8 mouse cellular contexts compared by ENCODE assay signal in the genomic region with DNA sequence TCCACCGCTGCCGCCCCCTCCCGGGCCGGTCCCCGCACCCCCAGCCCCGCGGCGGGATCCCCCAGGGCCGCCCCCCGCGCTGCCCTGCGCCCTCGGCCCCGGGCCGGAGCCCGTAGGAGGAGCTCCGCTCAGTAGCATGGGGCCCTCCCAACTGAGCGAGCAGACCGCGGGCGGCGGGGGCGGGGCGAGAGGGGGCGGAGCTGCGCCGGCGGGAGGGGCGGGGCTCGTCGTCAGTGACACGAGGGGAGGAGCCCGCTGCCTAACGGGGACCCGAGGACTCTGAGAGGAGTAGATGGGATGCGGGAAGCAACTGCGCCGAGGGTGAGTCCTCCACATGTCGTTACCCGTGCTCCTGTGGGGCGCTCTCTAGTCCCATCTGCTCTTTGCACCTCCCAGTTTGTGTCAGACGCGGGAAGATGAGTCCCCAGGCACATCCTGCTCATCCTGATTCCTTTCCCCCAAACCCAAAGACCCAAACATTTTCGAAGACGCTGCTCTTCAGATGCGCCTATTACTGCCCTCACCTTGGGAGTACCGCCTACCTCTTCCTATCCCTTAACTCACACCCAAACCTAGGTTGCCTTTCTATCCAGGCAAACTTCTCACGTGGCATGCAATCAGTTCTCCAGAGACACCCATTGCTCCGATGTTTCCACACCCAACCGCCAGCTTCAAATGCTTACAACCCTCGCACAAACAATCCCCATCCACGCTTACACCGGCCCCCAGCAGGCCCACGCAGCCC. TPM values are rescaled to one million over a fixed set of nuclear protein-coding genes. Genes with fewer than 3 reads are reported as not detected.
DNase-seq lines count a peak whose midpoint lies in the region; ATAC-seq and TF ChIP-seq lines count a peak whose summit lies in the region.

Gene Shf, minus strand, starts transcription at position 168 of the 745 bp plus-strand sequence.

- H3K9me3 ChIP-seq in heart, embryonic 13.5 days: no peaks in the 10 kb centered on the region
- no peaks in the 10 kb centered on the region for H3K9me3 ChIP-seq in liver, embryonic 11.5 days (ENCODE audit: control insufficient read depth, low read length)

- H3K4me2 ChIP-seq in heart, embryonic 13.5 days: peak within 1 kb of the TSS; percentile 87
- H3K4me2 ChIP-seq in liver, embryonic 11.5 days: peak within 1 kb of the TSS; percentile 98

- H3K4me1 ChIP-seq in brown adipose tissue, adult 24 weeks (ENCODE audit: control insufficient read depth, insufficient read depth, insufficient read length, low read length): peaks cover 5% of the 10 kb centered on the region
- H3K4me1 ChIP-seq in heart, embryonic 13.5 days: peaks cover 37% of the 10 kb centered on the region
- peaks cover 21% of the 10 kb centered on the region for H3K4me1 ChIP-seq in liver, embryonic 11.5 days (replicated peaks; ENCODE audit: control insufficient read depth, insufficient read depth, low read length)

- 2% methylated on average over 38 of the region's 54 CpGs for WGBS in heart, embryonic 13.5 days
- under 1% methylated on average over 48 of the region's 54 CpGs for WGBS in liver, embryonic 11.5 days

- H3K79me2 ChIP-seq in C2C12 (ENCODE audit: control insufficient read depth, insufficient read depth): peaks cover 45% of the 10 kb centered on the region

- ATAC-seq in heart, embryonic 13.5 days (ENCODE audit: extremely low read depth, insufficient number of reproducible peaks, low FRiP score, low TSS enrichment): peak; percentile 91
- ATAC-seq in liver, embryonic 11.5 days (replicated peaks; ENCODE audit: low FRiP score): peak; percentile 88

- peak; percentile 40 for DNase-seq in fibroblast of lung, adult 2 months (ENCODE audit: low read depth)
- DNase-seq in kidney, postnatal 10 days: peak; percentile 96
- peak; percentile 94 for DNase-seq in liver, embryonic 11.5 days (ENCODE audit: low spot score)
- DNase-seq in naive thymus-derived CD4-positive, alpha-beta T cell, adult 2 months (ENCODE audit: low read depth): peak; percentile 89
- DNase-seq in splenic B cell, adult 2 months (ENCODE audit: low read depth, low spot score): peak; percentile 91

- H3K79me3 ChIP-seq in C2C12 (ENCODE audit: low read depth): peaks cover 29% of the 10 kb centered on the region

- TF ChIP-seq CTCF in C2C12 (IDR thresholded peaks at IDR 0.05; ENCODE audit: control insufficient read depth, insufficient read depth, insufficient read length): no peak

- H3K4me3 ChIP-seq in C2C12 (ENCODE audit: insufficient read depth, poor library complexity, severe bottlenecking): peak within 1 kb of the TSS; percentile 74
- H3K4me3 ChIP-seq in brown adipose tissue, adult 24 weeks (ENCODE audit: insufficient read depth, low read depth, low read length): peak within 1 kb of the TSS; percentile 74
- peak within 1 kb of the TSS; percentile 82 for H3K4me3 ChIP-seq in heart, embryonic 13.5 days
- peak within 1 kb of the TSS; percentile 84 for H3K4me3 ChIP-seq in liver, embryonic 11.5 days (ENCODE audit: low read depth, low read length)

- peak within 1 kb of the TSS; percentile 92 for H3ac ChIP-seq in C2C12 (ENCODE audit: control insufficient read depth, insufficient read length, low read depth)

- H3K36me3 ChIP-seq in C2C12 (ENCODE audit: control insufficient read depth, insufficient read depth): peaks cover 11% of the 10 kb centered on the region
- no peaks in the 10 kb centered on the region; the same call in 1 of the 2 replicates for H3K36me3 ChIP-seq in heart, embryonic 13.5 days
- no peaks in the 10 kb centered on the region for H3K36me3 ChIP-seq in liver, embryonic 11.5 days (ENCODE audit: control insufficient read depth, insufficient read depth, low read length)
- no peaks in the 10 kb centered on the region for H3K36me3 ChIP-seq in splenic B cell, adult 2 months (ENCODE audit: control insufficient read depth, insufficient read depth, low read length, poor library complexity, severe bottlenecking)

- peak within 1 kb of the TSS; percentile 96 for H3K9ac ChIP-seq in heart, embryonic 13.5 days
- peak within 1 kb of the TSS; percentile 79 for H3K9ac ChIP-seq in liver, embryonic 11.5 days (ENCODE audit: low read depth, low read length)

- H3K27ac ChIP-seq in brown adipose tissue, adult 24 weeks (replicated peaks; ENCODE audit: low read depth, low read length): peak within 1 kb of the TSS; percentile 29; the same call in 1 of the 2 replicates
- H3K27ac ChIP-seq in heart, embryonic 13.5 days (replicated peaks): peak within 1 kb of the TSS; percentile 54; the same call in 1 of the 2 replicates
- peak within 1 kb of the TSS; percentile 74 for H3K27ac ChIP-seq in liver, embryonic 11.5 days (ENCODE audit: low read depth, low read length)

- no peaks in the 10 kb centered on the region for H3K27me3 ChIP-seq in C2C12 (ENCODE audit: control insufficient read depth, insufficient read depth, insufficient read length)
- peaks cover 24% of the 10 kb centered on the region for H3K27me3 ChIP-seq in heart, embryonic 13.5 days (replicated peaks)
- H3K27me3 ChIP-seq in liver, embryonic 11.5 days (replicated peaks; ENCODE audit: control insufficient read depth, insufficient read depth, low read length): no peaks in the 10 kb centered on the region; the same call in 1 of the 2 replicates
- H3K27me3 ChIP-seq in splenic B cell, adult 2 months (ENCODE audit: control insufficient read depth, insufficient read depth, low read length, poor library complexity, severe bottlenecking): no peaks in the 10 kb centered on the region

TF ChIP-seq in C2C12, 6 proteins besides CTCF, POLR2A, EP300 and RAD21:
- TF ChIP-seq USF1 (IDR thresholded peaks at IDR 0.05; ENCODE audit: low read depth): no peak
- peak; percentile 48 for TF ChIP-seq MAX (IDR thresholded peaks at IDR 0.05)
- TF ChIP-seq MYOD1 (IDR thresholded peaks at IDR 0.05; ENCODE audit: control insufficient read depth, insufficient read length, low read depth): no peak

RNA-seq across cellular contexts. Expression of gene Shf, which starts in this region (rescaled TPM):
- 38.7 TPM for polyA plus RNA-seq in C2C12 (2012; fragmentation: generic; extraction: Trizol)
- 3.1 and 4.5 TPM in 2 replicates for polyA plus RNA-seq in brown adipose tissue, adult 24 weeks (2012; ENCODE audit: insufficient read depth, insufficient read length, missing spikeins)
- 1.8 and 2.3 TPM in 2 replicates for polyA plus RNA-seq in heart, embryonic 13.5 days (2015; fragmentation: Nextera tagmentation; extraction: Ambion mirVana)
- polyA plus RNA-seq in liver, embryonic 11.5 days (2014; fragmentation: Nextera tagmentation; extraction: Ambion mirVana): 2.5 TPM in 2 replicates

Comparison
In these comparisons a context has a peak if more than half of its experiments do, and no peak if none do; other contexts are left out.
1. Peak in every context shown above with its lines: DNase-seq, ATAC-seq, H3K4me3 ChIP-seq and H3K27ac ChIP-seq.
2. DNase-seq: peak in every context shown above with its lines; median percentile 96 in kidney, postnatal 10 days; 94 in liver, embryonic 11.5 days; 91 in splenic B cell, adult 2 months; 89 in naive thymus-derived CD4-positive, alpha-beta T cell, adult 2 months; 40 in fibroblast of lung, adult 2 months.